ENCODE assay signal across 8 mouse cellular contexts in genomic region chr8:84936041-84936961, GRCm38 (mm10). TPM values are rescaled to one million over a fixed set of nuclear protein-coding genes. Genes with fewer than 3 reads are reported as not detected.
DNase-seq lines count a peak whose midpoint lies in the region; ATAC-seq lines count a peak whose summit lies in the region.

No protein-coding gene starts in this region.

- H3K36me3 ChIP-seq in neural tube, embryonic 11.5 days (ENCODE audit: control insufficient read depth, insufficient read depth, low read length), result no peaks in the 10 kb centered on the region
- H3K36me3 ChIP-seq in liver, embryonic 12.5 days, result no peaks in the 10 kb centered on the region
- H3K36me3 ChIP-seq in stomach, embryonic 15.5 days, result no peaks in the 10 kb centered on the region

- peaks cover 35% of the 10 kb centered on the region for H3K27me3 ChIP-seq in neural tube, embryonic 11.5 days (ENCODE audit: control insufficient read depth, insufficient read depth, low read length)
- H3K27me3 ChIP-seq in liver, embryonic 12.5 days (replicated peaks), result peaks cover 99% of the 10 kb centered on the region
- peaks cover 50% of the 10 kb centered on the region for H3K27me3 ChIP-seq in stomach, embryonic 15.5 days (replicated peaks)

- H3K4me1 ChIP-seq in neural tube, embryonic 11.5 days (ENCODE audit: control insufficient read depth, insufficient read depth, low read length), result peaks cover 16% of the 10 kb centered on the region
- peaks cover 38% of the 10 kb centered on the region for H3K4me1 ChIP-seq in liver, embryonic 12.5 days
- peaks cover 12% of the 10 kb centered on the region for H3K4me1 ChIP-seq in stomach, embryonic 15.5 days

- no peaks in the 10 kb centered on the region for H3K9me3 ChIP-seq in neural tube, embryonic 11.5 days (ENCODE audit: control insufficient read depth, low read length)
- no peaks in the 10 kb centered on the region for H3K9me3 ChIP-seq in liver, embryonic 12.5 days (replicated peaks)
- no peaks in the 10 kb centered on the region for H3K9me3 ChIP-seq in stomach, embryonic 15.5 days

- H3K27ac ChIP-seq in neural tube, embryonic 11.5 days (ENCODE audit: low read depth, low read length), result peak overlapping the region; percentile 49
- no peak overlapping the region for H3K27ac ChIP-seq in liver, embryonic 12.5 days
- no peak overlapping the region for H3K27ac ChIP-seq in stomach, embryonic 15.5 days

- ATAC-seq in cerebellum, adult (ENCODE audit: insufficient number of reproducible peaks, low FRiP score, low TSS enrichment), result no peak
- ATAC-seq in neural tube, embryonic 11.5 days (ENCODE audit: insufficient read depth, low FRiP score, low TSS enrichment), result peak; percentile 20
- ATAC-seq in liver, embryonic 12.5 days, result peak; percentile 12; the same call in 1 of the 2 replicates
- ATAC-seq in stomach, embryonic 15.5 days (ENCODE audit: insufficient read depth, low FRiP score, low read depth), result no peak

- 19% methylated on average over 23 of the region's 23 CpGs for whole genome bisulfite sequencing in neural tube, embryonic 11.5 days
- 21% methylated on average over 23 of the region's 23 CpGs for WGBS in liver, embryonic 12.5 days (ENCODE audit: insufficient replicate concordance)
- 24% methylated on average over 23 of the region's 23 CpGs for WGBS in stomach, embryonic 15.5 days

- DNase-seq in cerebellum, adult 11-12 months, result peak; percentile 48
- no peak for DNase-seq in neural tube, embryonic 11.5 days (ENCODE audit: low spot score)
- no peak for DNase-seq in neural tube, embryonic 10.5 days (ENCODE audit: extremely low spot score, low spot score)
- no peak for DNase-seq in spleen, postnatal 14 days (ENCODE audit: low spot score in 2 of 2)
- DNase-seq in urinary bladder, postnatal 36 days (ENCODE audit: low spot score in 2 of 2), result no peak

- peak overlapping the region; percentile 47 for H3K4me3 ChIP-seq in neural tube, embryonic 11.5 days (ENCODE audit: low read depth, low read length)
- H3K4me3 ChIP-seq in liver, embryonic 12.5 days, result peak overlapping the region; percentile 55
- H3K4me3 ChIP-seq in stomach, embryonic 15.5 days (replicated peaks), result peak overlapping the region; percentile 40

- peak overlapping the region; percentile 71 for H3K9ac ChIP-seq in neural tube, embryonic 11.5 days (ENCODE audit: low read length)
- no peak overlapping the region for H3K9ac ChIP-seq in liver, embryonic 12.5 days
- H3K9ac ChIP-seq in stomach, embryonic 15.5 days, result no peak overlapping the region

- peak overlapping the region; percentile 69 for H3K4me2 ChIP-seq in neural tube, embryonic 11.5 days (ENCODE audit: low read depth)
- peak overlapping the region; percentile 82 for H3K4me2 ChIP-seq in liver, embryonic 12.5 days
- H3K4me2 ChIP-seq in stomach, embryonic 15.5 days, result peak overlapping the region; percentile 77

RNA-seq across cellular contexts. Expression of gene Mast1, which starts 0.9 kb away (rescaled TPM):
- 13.8 and 14.6 TPM in 2 replicates for polyA plus RNA-seq in neural tube, embryonic 11.5 days (2014; fragmentation: Nextera tagmentation; extraction: Ambion mirVana)
- 0.18 TPM in 2 replicates for polyA plus RNA-seq in liver, embryonic 12.5 days (2016; fragmentation: Nextera tagmentation; extraction: Ambion mirVana)
- polyA plus RNA-seq in stomach, embryonic 15.5 days (2015; fragmentation: Nextera tagmentation; extraction: Ambion mirVana), result 1.9 and 2.2 TPM in 2 replicates

RNA-seq across cellular contexts. Expression of gene Rtbdn, which starts 10.5 kb away (rescaled TPM):
- 0.25 TPM in 1 of 2 replicates, not detected in the other for polyA plus RNA-seq in neural tube, embryonic 11.5 days (2014; fragmentation: Nextera tagmentation; extraction: Ambion mirVana)
- 0.39 and 0.60 TPM in 2 replicates for polyA plus RNA-seq in liver, embryonic 12.5 days (2016; fragmentation: Nextera tagmentation; extraction: Ambion mirVana)
- 0.28 and 0.64 TPM in 2 replicates for polyA plus RNA-seq in stomach, embryonic 15.5 days (2015; fragmentation: Nextera tagmentation; extraction: Ambion mirVana)

RNA-seq across cellular contexts. Expression of gene Dnase2a, which starts 27.9 kb away (rescaled TPM):
- polyA plus RNA-seq in neural tube, embryonic 11.5 days (2014; fragmentation: Nextera tagmentation; extraction: Ambion mirVana), result 4.0 and 4.9 TPM in 2 replicates
- 10.8 and 11.4 TPM in 2 replicates for polyA plus RNA-seq in liver, embryonic 12.5 days (2016; fragmentation: Nextera tagmentation; extraction: Ambion mirVana)
- 12.3 and 14.2 TPM in 2 replicates for polyA plus RNA-seq in stomach, embryonic 15.5 days (2015; fragmentation: Nextera tagmentation; extraction: Ambion mirVana)

RNA-seq across cellular contexts. Expression of gene Gm49661, which starts 32.9 kb away (rescaled TPM):
- not detected in 2 replicates for polyA plus RNA-seq in neural tube, embryonic 11.5 days (2014; fragmentation: Nextera tagmentation; extraction: Ambion mirVana)
- 1.1 TPM in 1 of 2 replicates, not detected in the other for polyA plus RNA-seq in liver, embryonic 12.5 days (2016; fragmentation: Nextera tagmentation; extraction: Ambion mirVana)
- not detected in 2 replicates for polyA plus RNA-seq in stomach, embryonic 15.5 days (2015; fragmentation: Nextera tagmentation; extraction: Ambion mirVana)

RNA-seq across cellular contexts. Expression of gene Prdx2, which starts 33.1 kb away (rescaled TPM):
- polyA plus RNA-seq in neural tube, embryonic 11.5 days (2014; fragmentation: Nextera tagmentation; extraction: Ambion mirVana), result 1,335 and 1,358 TPM in 2 replicates
- 1,859 and 1,895 TPM in 2 replicates for polyA plus RNA-seq in liver, embryonic 12.5 days (2016; fragmentation: Nextera tagmentation; extraction: Ambion mirVana)
- polyA plus RNA-seq in stomach, embryonic 15.5 days (2015; fragmentation: Nextera tagmentation; extraction: Ambion mirVana), result 637 and 677 TPM in 2 replicates

Comparison
In these comparisons a context has a peak if more than half of its experiments do, and no peak if none do; other contexts are left out.
1. ATAC-seq: peak in neural tube, embryonic 11.5 days (single experiment) and liver, embryonic 12.5 days (single experiment); none in cerebellum, adult (single experiment) and stomach, embryonic 15.5 days (single experiment).
2. Peak in every context shown above with its lines, with median percentiles within 50 percentile points of each other: H3K4me2 ChIP-seq and H3K4me3 ChIP-seq.